Mouse (Mus musculus) neural tube, embryonic 11.5 days (tissue): ENCODE data around the gene Gm10282. TPM values are rescaled to one million over a fixed set of nuclear protein-coding genes. Genes with fewer than 3 reads are reported as not detected.

Experiments used
- ATAC-seq: fragments of 200-750 bp; cut with Nextera tagmentation; 2 replicates; pipeline ENCODE4 v1.8.0; 2017; ENCODE audit warnings: moderate number of reproducible peaks, mild to moderate bottlenecking, moderate TSS enrichment, moderate library complexity; ENCODE audit not compliant: insufficient read depth, low FRiP score, low TSS enrichment
- DNase-seq: peaks from one replicate; pipeline ENCODE4 v3.0.0-alpha.2; 2015; ENCODE audit warnings: low spot score
- H3K27ac ChIP-seq: fragments of 300-500 bp; sonication (generic); 2 replicates; pipeline ENCODE4 v1.5.1; 2014; ENCODE audit warnings: low read depth, mild to moderate bottlenecking, low read length
- H3K27me3 ChIP-seq: fragments of 300-500 bp; sonication (generic); 2 replicates; pipeline ENCODE4 v1.6.1; 2014; ENCODE audit warnings: mild to moderate bottlenecking, low read length, mixed read lengths; ENCODE audit not compliant: control insufficient read depth, insufficient read depth
- H3K36me3 ChIP-seq: fragments of 300-500 bp; sonication (generic); 2 replicates; pipeline ENCODE4 v1.6.1; 2014; ENCODE audit warnings: mild to moderate bottlenecking, low read length, moderate library complexity, mixed read lengths; ENCODE audit not compliant: control insufficient read depth, insufficient read depth
- H3K4me1 ChIP-seq: fragments of 300-500 bp; sonication (generic); 2 replicates; pipeline ENCODE4 v1.6.1; 2014; ENCODE audit warnings: low read length, mixed read lengths; ENCODE audit not compliant: control insufficient read depth, insufficient read depth
- H3K4me2 ChIP-seq: fragments of 300-500 bp; sonication (generic); 2 replicates; pipeline ENCODE4 v1.6.1; 2014; ENCODE audit warnings: low read depth, mild to moderate bottlenecking, moderate library complexity
- H3K4me3 ChIP-seq: fragments of 300-500 bp; sonication (generic); 2 replicates; pipeline ENCODE4 v1.5.1; 2014; ENCODE audit warnings: low read depth, low read length
- H3K9ac ChIP-seq: fragments of 300-500 bp; sonication (generic); 2 replicates; pipeline ENCODE4 v1.6.1; 2014; ENCODE audit warnings: mild to moderate bottlenecking, low read length
- H3K9me3 ChIP-seq: fragments of 300-500 bp; sonication (generic); 2 replicates; pipeline ENCODE4 v1.6.1; 2016; ENCODE audit warnings: low read length; ENCODE audit not compliant: control insufficient read depth
- WGBS: fragments of 180-500 bp; shearing (Covaris S2); extraction: QIAGEN DNeasy Blood & Tissue Kit; methylation state at CpG from one replicate; pipeline ENCODE4 v1.1.7; 2014; 5-methylcytosine and 5-hydroxymethylcytosine counted together
- polyA plus RNA-seq: library from polyadenylated mRNA; unstranded; fragments of >200 nt; fragmentation: Nextera tagmentation; extraction: Ambion mirVana; gene quantifications from 2 replicates; pipeline ENCODE4 v1.2.1, GENCODE M21; 2014

Gene Gm10282
- polyA plus RNA-seq, 1 experiment from 2014 or later: 35.7 TPM

DNA sequence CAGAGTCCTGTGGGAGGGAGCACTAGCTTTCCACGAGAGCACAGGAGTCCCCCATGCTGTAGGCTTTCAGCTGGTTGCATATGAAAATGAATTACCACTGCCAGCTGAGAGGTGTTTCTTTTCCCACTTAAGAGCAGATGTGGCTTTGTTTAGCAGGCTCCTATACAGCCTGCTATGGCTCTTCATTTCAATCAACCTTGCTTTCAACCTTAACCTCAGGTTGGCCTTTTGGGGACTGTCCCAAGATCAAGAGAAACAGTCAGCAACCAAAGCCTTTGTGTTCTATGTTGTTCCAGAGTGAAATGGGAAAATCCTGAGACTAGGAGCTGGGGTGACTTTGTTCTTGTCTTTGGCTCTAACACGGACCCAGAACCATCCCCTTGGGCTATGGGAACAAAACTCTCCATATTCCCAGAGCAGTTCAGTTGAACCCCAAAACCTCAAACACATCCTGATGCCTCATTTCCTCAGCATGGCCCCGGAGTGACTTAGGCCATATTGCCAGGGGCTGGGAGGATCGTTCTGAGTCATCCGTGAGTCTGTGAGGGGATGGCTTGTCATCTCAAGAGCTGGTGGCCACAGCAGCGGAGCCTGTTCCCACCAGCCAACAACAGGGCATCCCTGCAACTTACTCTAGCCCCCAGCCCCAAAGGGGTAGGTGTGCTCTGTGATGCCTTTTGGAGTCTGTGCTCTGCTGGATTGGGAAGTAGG lies 25.9 kb upstream of the Gm10282 start:
- 86% methylated on average over 6 of the region's 6 CpGs for WGBS

DNA sequence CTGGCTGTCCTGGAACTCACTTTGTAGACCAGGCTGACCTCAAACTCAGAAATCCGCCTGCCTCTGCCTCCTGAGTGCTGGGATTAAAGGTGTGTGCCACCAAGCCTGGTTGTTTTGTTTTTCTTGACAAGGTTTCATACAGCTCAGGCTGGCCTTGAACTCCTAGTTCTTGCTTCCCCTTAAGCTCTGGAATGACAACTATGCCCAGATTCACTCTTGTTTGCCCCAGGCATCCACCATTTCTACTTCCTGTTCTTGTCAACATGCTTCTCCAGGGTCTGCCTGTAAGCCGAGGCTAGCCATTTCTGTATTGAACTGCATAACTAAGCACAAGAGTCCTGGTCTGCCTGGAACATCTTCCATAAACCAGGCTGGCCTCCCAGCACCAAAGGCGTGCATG lies 24.1 kb upstream of the Gm10282 start:
- no peak overlapping the region for H3K4me3 ChIP-seq
- H3K27ac ChIP-seq: no peak overlapping the region
- H3K36me3 ChIP-seq: no peaks in the 10 kb centered on the region
- no peaks in the 10 kb centered on the region for H3K27me3 ChIP-seq
- WGBS: 86% methylated on average over 3 of the region's 3 CpGs
- no peaks in the 10 kb centered on the region for H3K9me3 ChIP-seq
- H3K4me2 ChIP-seq: no peak overlapping the region
- DNase-seq: no peak
- ATAC-seq: no peak
- no peaks in the 10 kb centered on the region for H3K4me1 ChIP-seq
- no peak overlapping the region for H3K9ac ChIP-seq

More for the DNA sequence above, 25.9 kb upstream of the Gm10282 start:
- Histone ChIP-seq H3K4me3 (no peak overlapping the region), H3K9ac (no peak overlapping the region), H3K4me1 (no peaks in the 10 kb centered on the region), H3K4me2 (no peak overlapping the region), H3K27me3 (no peaks in the 10 kb centered on the region), H3K27ac (no peak overlapping the region), H3K36me3 (no peaks in the 10 kb centered on the region), H3K9me3 (no peaks in the 10 kb centered on the region)
- ATAC-seq (no peak), DNase-seq (no peak)

DNA sequence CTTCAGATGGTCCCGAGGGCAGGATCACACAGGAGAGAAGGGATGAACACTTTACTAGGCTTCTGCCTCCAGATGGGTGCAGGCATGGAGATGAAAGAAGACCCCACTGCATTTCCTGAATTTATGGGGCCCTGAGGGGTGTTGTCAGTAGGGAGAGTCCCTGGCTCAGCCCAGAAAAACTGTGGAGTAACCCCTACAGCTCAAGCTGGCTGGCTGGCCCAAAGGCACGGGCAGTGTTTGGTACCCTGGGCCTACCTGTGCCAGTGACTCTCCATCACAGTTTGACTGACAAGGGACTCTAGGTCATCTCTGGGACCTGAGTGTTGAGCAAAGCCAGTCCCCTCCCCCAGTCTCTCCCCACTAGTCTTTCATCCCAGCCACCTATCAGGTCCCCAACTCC lies 19.6 kb upstream of the Gm10282 start:
- H3K27ac ChIP-seq: no peak overlapping the region
- no peak for ATAC-seq
- no peak overlapping the region for H3K9ac ChIP-seq
- H3K27me3 ChIP-seq: peaks cover 19% of the 10 kb centered on the region
- no peaks in the 10 kb centered on the region for H3K9me3 ChIP-seq
- no peak for DNase-seq
- H3K4me3 ChIP-seq: no peak overlapping the region
- H3K4me2 ChIP-seq: no peak overlapping the region
- H3K36me3 ChIP-seq: no peaks in the 10 kb centered on the region
- 69% methylated on average over 2 of the region's 2 CpGs for WGBS
- H3K4me1 ChIP-seq: peaks cover 4% of the 10 kb centered on the region; the same call in 1 of the 2 replicates

DNA sequence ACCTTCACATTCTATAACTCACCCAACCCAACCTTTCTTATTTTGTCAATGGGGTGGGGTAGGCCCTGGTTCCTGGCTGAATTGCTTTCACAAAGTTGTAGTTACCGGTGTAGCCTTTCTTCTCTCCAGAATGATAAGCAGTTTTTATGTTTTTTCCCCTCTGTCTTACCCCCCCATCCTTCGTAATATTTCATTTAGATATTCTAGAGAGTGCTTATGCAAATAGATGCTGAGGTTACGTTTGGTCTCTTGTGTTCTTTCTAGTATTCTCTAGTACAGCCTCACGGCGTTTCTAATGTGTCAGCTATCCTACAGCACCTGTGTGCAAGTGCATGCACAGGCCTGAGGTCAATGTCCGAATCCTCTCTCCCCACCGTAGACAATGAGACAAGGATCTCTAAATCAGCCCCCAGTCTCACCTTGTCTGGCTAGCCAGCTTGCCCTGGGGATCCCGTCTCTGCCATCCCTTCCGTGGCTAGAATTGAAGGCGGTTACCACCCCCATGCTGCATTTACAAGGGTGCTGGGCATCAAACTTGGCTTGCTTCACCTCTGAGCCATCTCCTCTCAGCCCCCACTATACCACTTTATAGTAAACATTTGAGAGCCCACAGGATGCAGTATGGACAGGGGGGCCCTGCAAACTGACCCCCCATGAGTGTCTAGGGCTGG lies 19.1 kb upstream of the Gm10282 start:
- DNase-seq (no peak), ATAC-seq (no peak)
- H3K36me3 ChIP-seq: no peaks in the 10 kb centered on the region
- H3K4me1 ChIP-seq: peaks cover 5% of the 10 kb centered on the region; the same call in 1 of the 2 replicates
- H3K9ac ChIP-seq: no peak overlapping the region
- H3K4me3 ChIP-seq: no peak overlapping the region
- H3K9me3 ChIP-seq: no peaks in the 10 kb centered on the region
- WGBS: 89% methylated on average over 10 of the region's 10 CpGs
- H3K27me3 ChIP-seq: peaks cover 25% of the 10 kb centered on the region
- H3K27ac ChIP-seq: no peak overlapping the region
- no peak overlapping the region for H3K4me2 ChIP-seq

DNA sequence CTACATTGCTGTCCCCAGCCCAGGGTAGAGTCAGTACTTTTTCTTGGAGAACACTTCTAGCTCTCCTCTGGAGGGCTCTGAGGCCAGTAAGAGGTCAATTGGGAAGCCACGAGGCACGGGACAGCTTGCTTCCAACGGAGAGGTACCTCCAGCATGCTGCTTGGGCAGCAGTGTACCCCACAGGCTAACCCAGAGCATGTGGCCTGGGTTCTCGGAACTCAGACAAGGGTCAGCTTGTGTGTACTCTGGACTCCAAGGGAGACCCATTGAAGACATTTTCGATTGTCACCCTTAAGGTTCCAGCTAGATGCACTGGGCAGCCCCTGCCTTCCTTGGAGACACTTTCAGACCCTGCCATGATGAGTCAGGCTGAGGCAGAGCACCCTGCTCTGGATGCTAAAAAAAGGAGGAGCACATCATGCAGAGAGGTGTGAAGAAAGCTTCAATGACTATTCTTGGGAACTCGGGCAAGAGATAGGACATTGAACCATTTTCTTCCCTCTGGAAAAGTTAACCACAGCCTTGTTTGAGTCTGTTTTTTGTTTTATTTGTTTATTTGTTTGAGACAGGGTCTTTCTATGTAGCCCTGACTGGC lies 18.2 kb upstream of the Gm10282 start:
- H3K27me3 ChIP-seq: peaks cover 29% of the 10 kb centered on the region
- peaks cover 8% of the 10 kb centered on the region; the same call in 1 of the 2 replicates for H3K4me1 ChIP-seq
- ATAC-seq (no peak), DNase-seq (no peak)
- H3K4me3 ChIP-seq: no peak overlapping the region
- no peak overlapping the region for H3K4me2 ChIP-seq
- no peak overlapping the region for H3K9ac ChIP-seq
- no peak overlapping the region for H3K27ac ChIP-seq
- no peaks in the 10 kb centered on the region for H3K9me3 ChIP-seq
- 62% methylated on average over 6 of the region's 6 CpGs for WGBS
- H3K36me3 ChIP-seq: no peaks in the 10 kb centered on the region

DNA sequence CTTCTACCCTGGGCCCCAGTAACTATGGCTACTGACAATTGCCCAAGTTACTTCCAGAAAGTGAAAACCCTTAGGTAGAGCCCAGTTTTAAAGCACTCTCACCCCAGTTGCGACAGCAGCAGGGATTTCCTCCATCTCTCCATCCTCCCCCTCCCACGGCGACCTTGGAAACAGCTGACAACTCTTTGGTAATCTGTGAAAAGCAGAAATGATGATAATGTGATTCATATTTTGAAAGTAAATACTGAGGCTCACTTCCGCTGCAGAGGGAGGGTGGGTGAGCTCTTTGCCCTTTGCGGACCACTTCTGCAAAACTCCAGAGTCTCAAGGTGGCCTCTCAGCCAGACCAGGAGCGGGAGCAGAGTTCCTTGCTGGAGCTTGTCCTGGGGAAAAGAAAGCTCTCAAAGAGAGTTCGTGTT lies 17.4 kb upstream of the Gm10282 start:
- no peak overlapping the region for H3K4me2 ChIP-seq
- no peaks in the 10 kb centered on the region for H3K9me3 ChIP-seq
- peaks cover 8% of the 10 kb centered on the region; the same call in 1 of the 2 replicates for H3K4me1 ChIP-seq
- DNase-seq (no peak), ATAC-seq (no peak)
- H3K27me3 ChIP-seq: peaks cover 29% of the 10 kb centered on the region
- no peak overlapping the region for H3K27ac ChIP-seq
- no peaks in the 10 kb centered on the region for H3K36me3 ChIP-seq
- no peak overlapping the region for H3K4me3 ChIP-seq
- WGBS: 85% methylated on average over 7 of the region's 7 CpGs
- H3K9ac ChIP-seq: no peak overlapping the region

DNA sequence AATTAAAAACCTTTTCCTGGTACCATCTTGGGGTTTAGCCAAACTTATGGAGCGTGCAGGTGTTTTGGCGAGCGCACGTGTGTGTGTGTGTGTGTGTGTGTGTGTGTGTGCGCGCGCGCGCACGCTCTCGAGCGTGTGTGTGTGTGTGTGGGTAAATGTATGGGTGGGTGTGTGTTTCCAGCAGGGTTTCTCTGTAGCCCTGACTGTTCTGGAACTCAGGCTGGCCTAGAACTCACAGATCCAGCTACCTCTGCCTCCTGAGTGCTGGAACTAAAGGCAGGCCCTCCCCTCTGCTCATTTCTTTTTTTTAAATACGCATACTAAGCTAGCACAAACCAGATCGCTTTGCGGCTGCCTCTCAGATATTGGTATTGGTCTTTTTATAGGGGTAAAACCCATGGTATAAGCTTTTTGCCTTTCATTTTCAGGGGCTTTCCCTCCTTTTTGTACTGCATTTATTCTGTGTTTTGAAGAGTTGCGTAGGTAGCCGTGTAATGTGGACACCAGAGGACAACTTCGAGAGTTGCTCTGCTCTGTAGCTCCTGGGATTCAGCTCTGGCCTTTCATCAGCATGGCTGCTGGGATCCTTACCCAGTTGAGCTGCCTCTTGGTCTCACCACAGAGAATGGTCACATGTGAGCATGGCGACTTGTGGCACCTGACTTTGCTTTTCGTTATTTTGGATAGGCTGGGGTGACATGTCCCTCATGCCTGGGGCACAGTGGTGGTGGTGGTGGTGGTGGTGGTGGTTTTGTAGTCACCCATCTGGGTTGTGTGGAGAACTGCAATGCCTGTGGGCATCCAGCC lies 16.8 kb upstream of the Gm10282 start:
- H3K9me3 ChIP-seq: no peaks in the 10 kb centered on the region
- no peak for DNase-seq
- no peak for ATAC-seq
- no peak overlapping the region for H3K9ac ChIP-seq
- no peak overlapping the region for H3K27ac ChIP-seq
- H3K27me3 ChIP-seq: peaks cover 29% of the 10 kb centered on the region
- no peak overlapping the region for H3K4me2 ChIP-seq
- no peak overlapping the region for H3K4me3 ChIP-seq
- H3K36me3 ChIP-seq: no peaks in the 10 kb centered on the region
- 95% methylated on average over 20 of the region's 20 CpGs for WGBS
- H3K4me1 ChIP-seq: peaks cover 8% of the 10 kb centered on the region

DNA sequence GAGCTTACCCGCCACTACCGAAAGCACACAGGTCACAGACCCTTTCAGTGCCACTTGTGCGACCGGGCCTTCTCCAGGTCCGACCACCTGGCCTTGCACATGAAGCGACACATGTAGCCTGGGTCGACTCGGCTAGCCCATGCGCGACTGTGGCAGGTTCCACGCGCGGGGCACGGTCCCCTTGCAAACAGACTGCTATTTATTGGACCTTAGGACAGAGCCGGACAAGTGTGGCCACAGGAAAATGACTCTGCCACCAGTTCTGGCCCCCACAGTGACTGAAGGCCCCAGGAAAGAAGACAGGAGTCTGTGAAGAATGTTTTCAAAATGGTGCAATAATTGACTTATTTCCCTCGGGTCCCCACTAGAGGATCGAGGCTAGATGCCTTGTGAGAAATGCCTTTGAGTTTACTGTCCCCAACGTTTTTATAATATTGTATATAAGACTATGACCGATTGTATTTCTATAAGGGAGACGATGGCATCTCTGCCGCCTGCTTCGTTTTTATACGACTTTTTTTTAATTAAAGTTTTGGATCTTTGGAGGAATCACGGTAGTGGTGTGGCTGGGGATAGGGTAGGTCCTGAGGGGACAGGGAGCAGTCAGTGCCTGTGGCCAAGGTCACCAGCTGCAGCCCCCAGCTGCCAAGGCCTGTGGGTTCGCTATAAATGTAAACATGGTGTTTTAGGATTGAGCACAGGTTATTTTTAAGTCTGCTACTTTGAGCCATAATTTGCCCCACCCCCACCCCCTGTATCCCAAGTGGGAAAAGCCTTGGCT lies 15.9 kb upstream of the Gm10282 start:
- DNase-seq (no peak), ATAC-seq (no peak)
- no peak overlapping the region for H3K4me3 ChIP-seq
- no peaks in the 10 kb centered on the region for H3K9me3 ChIP-seq
- no peak overlapping the region for H3K9ac ChIP-seq
- WGBS: 57% methylated on average over 25 of the region's 25 CpGs
- H3K4me1 ChIP-seq: peaks cover 8% of the 10 kb centered on the region
- H3K27ac ChIP-seq: no peak overlapping the region
- peaks cover 29% of the 10 kb centered on the region for H3K27me3 ChIP-seq
- H3K4me2 ChIP-seq: 0 out of 2 replicates have a peak overlapping the region, but pooled peaks have one; percentile 2
- H3K36me3 ChIP-seq: no peaks in the 10 kb centered on the region
